8 mouse cellular contexts compared by ENCODE assay signal in genomic region chr13:64153751-64154267, GRCm38 (mm10). TPM values are rescaled to one million over a fixed set of nuclear protein-coding genes. Genes with fewer than 3 reads are reported as not detected.
DNase-seq lines count a peak whose midpoint lies in the region; TF ChIP-seq lines count a peak whose summit lies in the region.

No protein-coding gene starts in this region.

- no peak for TF ChIP-seq POLR2A in cortical plate, adult 2 months (IDR thresholded peaks at IDR 0.05; ENCODE audit: extremely low read depth, insufficient read depth, low read length)

- TF ChIP-seq CTCF in cortical plate, adult 2 months (IDR thresholded peaks at IDR 0.05; ENCODE audit: extremely low read depth, insufficient read depth, low read length), result no peak

- peak overlapping the region; percentile 88; the same call in 1 of the 2 replicates for H3K4me3 ChIP-seq in cortical plate, adult 2 months (ENCODE audit: insufficient read depth, low read length)

- H3K4me1 ChIP-seq in cortical plate, adult 2 months (ENCODE audit: control insufficient read depth, insufficient read depth, low read length), result no peaks in the 10 kb centered on the region

- H3K27ac ChIP-seq in cortical plate, adult 2 months (ENCODE audit: insufficient read depth, low read length), result no peak overlapping the region

- DNase-seq in layer of hippocampus, adult 9-11 months, result peak; percentile 25
- no peak for DNase-seq in layer of hippocampus, adult 9-10 months (ENCODE audit: low spot score)
- DNase-seq in heart, adult 9 months (ENCODE audit: low spot score in 2 of 2), result peak; percentile 55 to 56
- DNase-seq in kidney, adult 9 months, result peak; percentile 89
- peak; percentile 54 for DNase-seq in lung, postnatal 10 days
- DNase-seq in ovary, postnatal 14 days (ENCODE audit: low spot score), result peak; percentile 17
- DNase-seq in yolk sac, embryonic 10.5 days (ENCODE audit: low spot score), result peak; percentile 54

RNA-seq across cellular contexts. Expression of gene Zfp367, which starts 0.8 kb away (rescaled TPM):
- 31.9 and 34.6 TPM in 2 replicates for polyA plus RNA-seq in cortical plate, adult 2 months (2012; rRNA removed)

RNA-seq across cellular contexts. Expression of gene Habp4, which starts 7.8 kb away (rescaled TPM):
- 203 and 210 TPM in 2 replicates for polyA plus RNA-seq in cortical plate, adult 2 months (2012; rRNA removed)

RNA-seq across cellular contexts. Expression of gene Slc35d2, which starts 24.6 kb away (rescaled TPM):
- 1.5 and 1.6 TPM in 2 replicates for polyA plus RNA-seq in cortical plate, adult 2 months (2012; rRNA removed)
